Mouse (Mus musculus) neural tube, embryonic 13.5 days (tissue): ENCODE measurements around the gene Kctd18. TPM values are rescaled to one million over a fixed set of nuclear protein-coding genes. Genes with fewer than 3 reads are reported as not detected.

Experiments used
- ATAC-seq: fragments of 200-750 bp; cut with Nextera tagmentation; 2 replicates; pipeline ENCODE4 v1.8.0; 2017; ENCODE audit warnings: low read depth, mild to moderate bottlenecking, moderate TSS enrichment, moderate library complexity
- H3K27ac ChIP-seq: fragments of 300-500 bp; sonication (generic); replicated peaks from 2 replicates; pipeline ENCODE4 v1.5.1; 2015; ENCODE audit warnings: moderate library complexity, mild to moderate bottlenecking, inconsistent platforms
- H3K27me3 ChIP-seq: fragments of 300-500 bp; sonication (generic); 2 replicates; pipeline ENCODE4 v1.6.1; 2015; ENCODE audit warnings: mild to moderate bottlenecking, inconsistent platforms
- H3K36me3 ChIP-seq: fragments of 300-500 bp; sonication (generic); 2 replicates; pipeline ENCODE4 v1.6.1; 2015; ENCODE audit warnings: mild to moderate bottlenecking, inconsistent platforms
- H3K4me1 ChIP-seq: fragments of 300-500 bp; sonication (generic); replicated peaks from 2 replicates; pipeline ENCODE4 v1.6.1; 2015; ENCODE audit warnings: inconsistent platforms
- H3K4me2 ChIP-seq: fragments of 300-500 bp; sonication (generic); 2 replicates; pipeline ENCODE4 v1.6.1; 2015; ENCODE audit warnings: inconsistent platforms, mild to moderate bottlenecking, moderate library complexity
- H3K4me3 ChIP-seq: fragments of 300-500 bp; sonication (generic); 2 replicates; pipeline ENCODE4 v1.5.1; 2015; ENCODE audit warnings: mild to moderate bottlenecking, inconsistent platforms
- H3K9ac ChIP-seq: fragments of 300-500 bp; sonication (generic); 2 replicates; pipeline ENCODE4 v1.6.1; 2015; ENCODE audit warnings: moderate library complexity, mild to moderate bottlenecking, inconsistent platforms
- H3K9me3 ChIP-seq: fragments of 300-500 bp; sonication (generic); 2 replicates; pipeline ENCODE4 v1.6.1; 2016; ENCODE audit warnings: inconsistent platforms
- WGBS: fragments of 180-500 bp; shearing (Covaris S2); methylation state at CpG from one replicate; pipeline ENCODE4 v1.1.7; 2015; 5-methylcytosine and 5-hydroxymethylcytosine counted together
- polyA plus RNA-seq: library from polyadenylated mRNA; unstranded; fragments of >200 nt; fragmentation: Nextera tagmentation; extraction: Ambion mirVana; gene quantifications from 2 replicates; pipeline ENCODE4 v1.2.1, GENCODE M21; 2015

Gene Kctd18
- polyA plus RNA-seq, 1 experiment from 2014 or later, result 23.8 TPM

- Histone ChIP-seq H3K4me1 (no peaks in the 10 kb centered on the region), H3K36me3 (no peaks in the 10 kb centered on the region), H3K4me3 (no peak overlapping the region), H3K27me3 (no peaks in the 10 kb centered on the region), H3K9me3 (no peaks in the 10 kb centered on the region), H3K27ac (no peak overlapping the region), H3K9ac (no peak overlapping the region), H3K4me2 (no peak overlapping the region)
- no peak for ATAC-seq
- WGBS, result 95% methylated on average over 3 of the region's 3 CpGs
Measured at GRCm38 (mm10) chr1:57976860-57977259, 41.9 kb downstream of the Kctd18 start.

- no peak overlapping the region for H3K4me3 ChIP-seq
- no peaks in the 10 kb centered on the region for H3K27me3 ChIP-seq
- no peak for ATAC-seq
- 91% methylated on average over 2 of the region's 2 CpGs for WGBS
- peaks cover 12% of the 10 kb centered on the region for H3K4me1 ChIP-seq
- H3K36me3 ChIP-seq, result peaks cover 5% of the 10 kb centered on the region; the same call in 1 of the 2 replicates
- H3K4me2 ChIP-seq, result no peak overlapping the region
- H3K9me3 ChIP-seq, result no peaks in the 10 kb centered on the region
- no peak overlapping the region for H3K27ac ChIP-seq
- H3K9ac ChIP-seq, result no peak overlapping the region
Measured at GRCm38 (mm10) chr1:57971588-57971987, 47.2 kb downstream of the Kctd18 start.

GRCm38 (mm10) chr1:57969327-57970271 is 49.2 kb downstream of the Kctd18 start:
- under 1% methylated on average over 65 of the region's 65 CpGs for WGBS
- Histone ChIP-seq H3K4me3 (peak overlapping the region; percentile 72), H3K9me3 (no peaks in the 10 kb centered on the region), H3K4me1 (peaks cover 12% of the 10 kb centered on the region), H3K9ac (peak overlapping the region; percentile 85), H3K27me3 (no peaks in the 10 kb centered on the region), H3K36me3 (peaks cover 12% of the 10 kb centered on the region; the same call in 1 of the 2 replicates), H3K4me2 (peak overlapping the region; percentile 62), H3K27ac (peak overlapping the region; percentile 84)
- ATAC-seq, result peak; percentile 97

- Histone ChIP-seq H3K27ac (no peak overlapping the region), H3K4me2 (no peak overlapping the region), H3K9ac (no peak overlapping the region), H3K9me3 (no peaks in the 10 kb centered on the region), H3K4me1 (no peaks in the 10 kb centered on the region), H3K36me3 (peaks cover 45% of the 10 kb centered on the region), H3K4me3 (no peak overlapping the region), H3K27me3 (no peaks in the 10 kb centered on the region)
- ATAC-seq, result no peak
- WGBS, result 93% methylated on average over 1 of the region's 1 CpGs
Measured at GRCm38 (mm10) chr1:57955774-57956173, 63.0 kb downstream of the Kctd18 start.

DNA sequence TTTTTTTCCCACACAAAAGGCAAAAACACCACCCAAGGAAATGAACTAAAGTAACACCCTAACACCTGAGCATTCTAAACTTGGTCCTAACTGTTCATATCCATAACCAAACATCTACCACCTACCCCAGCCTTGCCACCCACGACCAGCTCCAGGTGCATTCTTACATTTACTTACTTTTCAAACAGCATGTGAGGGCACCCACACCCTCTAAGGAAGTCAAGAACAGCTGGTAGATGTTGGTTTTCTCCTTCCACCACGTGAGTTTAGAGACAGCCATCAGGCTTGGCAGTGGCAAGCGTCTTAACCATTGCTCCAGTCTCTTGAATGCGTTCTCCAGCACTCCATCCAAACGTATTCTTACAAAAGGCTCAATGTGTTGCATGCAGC is 64.4 kb downstream of the Kctd18 start:
- WGBS, result 87% methylated on average over 5 of the region's 5 CpGs
- Histone ChIP-seq H3K27ac (no peak overlapping the region), H3K4me2 (no peak overlapping the region), H3K4me3 (no peak overlapping the region), H3K27me3 (no peaks in the 10 kb centered on the region), H3K4me1 (no peaks in the 10 kb centered on the region), H3K9ac (no peak overlapping the region), H3K9me3 (no peaks in the 10 kb centered on the region), H3K36me3 (peaks cover 37% of the 10 kb centered on the region)
- ATAC-seq, result no peak

DNA sequence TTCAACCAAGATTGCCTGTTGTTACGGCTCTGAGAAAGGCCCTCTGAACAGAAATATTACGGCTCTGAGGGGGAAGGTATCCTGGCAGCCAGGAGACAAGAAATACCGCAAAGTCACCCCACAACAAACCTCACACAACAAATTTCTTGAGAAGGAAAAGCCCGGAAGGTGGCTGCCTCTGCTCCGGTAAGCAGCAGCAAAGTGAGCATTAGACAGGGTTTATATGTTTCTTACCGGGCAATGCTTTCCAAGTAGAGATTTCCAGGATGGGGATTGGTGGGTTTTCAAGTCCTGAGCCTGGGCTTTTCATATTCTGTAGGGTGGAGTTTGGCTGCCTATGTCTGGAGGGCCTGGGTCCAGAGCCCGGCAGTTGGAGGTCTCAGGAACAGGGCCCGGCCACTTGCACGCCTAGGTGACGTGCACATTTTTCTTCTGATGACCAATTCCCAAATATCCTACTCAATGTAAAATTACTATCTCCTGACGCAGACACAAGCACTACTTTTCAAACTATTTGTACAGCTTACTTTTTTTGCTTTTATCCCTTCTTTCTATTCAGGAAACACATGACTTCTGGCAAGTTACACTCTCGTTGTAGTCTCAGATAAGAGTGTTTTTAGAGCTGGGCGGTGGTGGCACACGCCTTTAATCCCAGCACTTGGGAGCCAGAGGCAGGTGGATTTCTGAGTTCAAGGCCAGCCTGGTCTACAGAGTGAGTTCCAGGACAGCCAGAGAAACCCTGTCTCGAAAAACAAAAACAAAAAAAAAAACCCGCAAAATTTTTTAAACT is 65.0 kb downstream of the Kctd18 start:
- 92% methylated on average over 16 of the region's 16 CpGs for WGBS
- H3K9me3 ChIP-seq, result no peaks in the 10 kb centered on the region
- no peak overlapping the region for H3K4me3 ChIP-seq
- H3K27ac ChIP-seq, result no peak overlapping the region
- H3K4me1 ChIP-seq, result no peaks in the 10 kb centered on the region
- H3K9ac ChIP-seq, result no peak overlapping the region
- no peak for ATAC-seq
- no peak overlapping the region for H3K4me2 ChIP-seq
- H3K27me3 ChIP-seq, result no peaks in the 10 kb centered on the region
- H3K36me3 ChIP-seq, result peaks cover 31% of the 10 kb centered on the region

DNA sequence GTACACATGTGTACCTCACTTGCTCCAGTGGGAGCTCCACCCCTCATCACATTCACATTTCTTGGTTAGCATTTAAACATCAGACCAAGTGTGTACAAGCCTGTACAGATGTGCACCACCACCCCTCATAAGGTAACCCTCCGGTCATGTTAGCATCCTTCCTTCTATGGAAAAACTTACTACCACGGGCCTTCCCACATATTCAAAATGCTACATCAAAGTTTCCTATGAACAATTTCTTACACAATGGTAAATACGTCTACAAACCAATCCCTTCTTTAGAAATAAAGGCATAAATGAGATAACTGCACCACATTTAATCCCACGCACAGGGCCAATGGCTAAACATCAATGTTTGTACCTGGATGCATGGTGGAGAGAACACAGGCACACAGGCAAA is 66.2 kb downstream of the Kctd18 start:
- Histone ChIP-seq H3K9ac (no peak overlapping the region), H3K4me1 (0 out of 2 replicates have a peak, but pooled peaks cover 5% of the 10 kb centered on the region), H3K4me2 (no peak overlapping the region), H3K36me3 (peaks cover 25% of the 10 kb centered on the region), H3K27ac (no peak overlapping the region), H3K4me3 (no peak overlapping the region), H3K9me3 (no peaks in the 10 kb centered on the region), H3K27me3 (no peaks in the 10 kb centered on the region)
- ATAC-seq, result no peak
- WGBS, result 97% methylated on average over 4 of the region's 4 CpGs

- no peak overlapping the region for H3K9ac ChIP-seq
- WGBS, result 69% methylated on average over 5 of the region's 5 CpGs
- no peaks in the 10 kb centered on the region for H3K27me3 ChIP-seq
- peaks cover 16% of the 10 kb centered on the region; the same call in 1 of the 2 replicates for H3K36me3 ChIP-seq
- H3K4me2 ChIP-seq, result no peak overlapping the region
- no peak overlapping the region for H3K4me3 ChIP-seq
- no peak for ATAC-seq
- no peaks in the 10 kb centered on the region for H3K9me3 ChIP-seq
- H3K4me1 ChIP-seq, result 0 out of 2 replicates have a peak, but pooled peaks cover 9% of the 10 kb centered on the region
- no peak overlapping the region for H3K27ac ChIP-seq
Measured at GRCm38 (mm10) chr1:57949716-57950115, 69.0 kb downstream of the Kctd18 start.

DNA sequence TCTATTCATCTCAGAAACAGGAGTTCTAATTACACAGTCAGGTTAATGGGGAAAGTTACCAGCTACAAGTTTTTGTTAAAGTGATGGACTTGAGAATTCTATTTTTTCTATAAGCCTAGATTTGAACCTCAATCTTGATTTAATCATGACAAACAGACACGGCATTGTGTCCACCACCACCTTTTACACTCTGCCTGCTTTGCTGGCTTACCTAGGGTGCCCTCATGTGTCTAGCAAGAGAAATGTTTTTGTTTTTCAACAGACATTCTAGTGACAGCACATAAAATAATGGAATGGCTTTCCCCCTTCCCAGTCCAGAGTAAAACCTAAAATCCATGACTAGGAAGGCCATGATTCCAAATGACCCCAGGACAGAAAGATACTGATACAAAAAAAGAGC is 69.6 kb downstream of the Kctd18 start:
- peaks cover 11% of the 10 kb centered on the region; the same call in 1 of the 2 replicates for H3K36me3 ChIP-seq
- no peak overlapping the region for H3K4me3 ChIP-seq
- H3K4me2 ChIP-seq, result no peak overlapping the region
- no peaks in the 10 kb centered on the region for H3K9me3 ChIP-seq
- WGBS, result 5% methylated on average over 1 of the region's 1 CpGs
- H3K27me3 ChIP-seq, result no peaks in the 10 kb centered on the region
- 0 out of 2 replicates have a peak, but pooled peaks cover 9% of the 10 kb centered on the region for H3K4me1 ChIP-seq
- no peak overlapping the region for H3K27ac ChIP-seq
- H3K9ac ChIP-seq, result no peak overlapping the region
- ATAC-seq, result peak; percentile 56; the same call in 1 of the 2 replicates

- 51% methylated on average over 2 of the region's 2 CpGs for WGBS
- 0 out of 2 replicates have a peak, but pooled peaks cover 9% of the 10 kb centered on the region for H3K4me1 ChIP-seq
Measured at GRCm38 (mm10) chr1:57947552-57948347, 71.0 kb downstream of the Kctd18 start.

GRCm38 (mm10) chr1:57942215-57942614 is 76.5 kb downstream of the Kctd18 start:
- H3K27me3 ChIP-seq, result 0 out of 2 replicates have a peak, but pooled peaks cover 2% of the 10 kb centered on the region
- ATAC-seq, result no peak
- no peak overlapping the region for H3K4me2 ChIP-seq
- WGBS, result 78% methylated on average over 6 of the region's 6 CpGs
- no peak overlapping the region for H3K4me3 ChIP-seq
- H3K9me3 ChIP-seq, result no peaks in the 10 kb centered on the region
- no peak overlapping the region for H3K27ac ChIP-seq
- peaks cover 15% of the 10 kb centered on the region for H3K36me3 ChIP-seq
- H3K4me1 ChIP-seq, result peaks cover 22% of the 10 kb centered on the region
- H3K9ac ChIP-seq, result no peak overlapping the region

More at GRCm38 (mm10) chr1:57947552-57948347, 71.0 kb downstream of the Kctd18 start:
- H3K36me3 ChIP-seq, result peaks cover 19% of the 10 kb centered on the region
- H3K27me3 ChIP-seq, result no peaks in the 10 kb centered on the region
- ATAC-seq, result no peak
- H3K4me3 ChIP-seq, result no peak overlapping the region
- H3K4me2 ChIP-seq, result no peak overlapping the region
- no peak overlapping the region for H3K27ac ChIP-seq
- H3K9me3 ChIP-seq, result no peaks in the 10 kb centered on the region
- no peak overlapping the region for H3K9ac ChIP-seq
